Mouse (Mus musculus): ENCODE measurements around the gene Arid1b.
A peak's percentile ranks its signal among the peaks of the same experiment; 100 is the strongest.

Arid1b gene

GRCm38 (mm10) chr17:5321589-5322225 lies 327.6 kb downstream of the Arid1b start:
- DNase-seq (ENCODE audit: low spot score), result no peak

GRCm38 (mm10) chr17:5322594-5322993 lies 328.5 kb downstream of the Arid1b start:
- no peak for DNase-seq (ENCODE audit: low spot score)

- DNase-seq (ENCODE audit: low spot score), result no peak
Measured at GRCm38 (mm10) chr17:5323746-5324145, 329.6 kb downstream of the Arid1b start.

- DNase-seq (ENCODE audit: low spot score), result peak; percentile 27
Measured at GRCm38 (mm10) chr17:5324236-5324876, 330.2 kb downstream of the Arid1b start.

GRCm38 (mm10) chr17:5326689-5327088 lies 332.6 kb downstream of the Arid1b start:
- no peak for DNase-seq (ENCODE audit: low spot score)

- DNase-seq (ENCODE audit: low spot score), result no peak
Measured at GRCm38 (mm10) chr17:5327480-5328180, 333.5 kb downstream of the Arid1b start.

- DNase-seq (ENCODE audit: low spot score), result no peak
Measured at GRCm38 (mm10) chr17:5329478-5329877, 335.3 kb downstream of the Arid1b start.

GRCm38 (mm10) chr17:5330063-5330462 lies 335.9 kb downstream of the Arid1b start:
- DNase-seq (ENCODE audit: low spot score), result no peak

GRCm38 (mm10) chr17:5330644-5331043 lies 336.5 kb downstream of the Arid1b start:
- no peak for DNase-seq (ENCODE audit: low spot score)

GRCm38 (mm10) chr17:5331387-5331786 lies 337.3 kb downstream of the Arid1b start:
- no peak for DNase-seq (ENCODE audit: low spot score)

- DNase-seq (ENCODE audit: low spot score), result peak; percentile 44
Measured at GRCm38 (mm10) chr17:5334567-5334966, 340.4 kb downstream of the Arid1b start.

GRCm38 (mm10) chr17:5344426-5344825 lies 350.3 kb downstream of the Arid1b start:
- DNase-seq (ENCODE audit: low spot score), result no peak

GRCm38 (mm10) chr17:5345810-5346209 lies 351.7 kb downstream of the Arid1b start:
- DNase-seq (ENCODE audit: low spot score), result no peak

GRCm38 (mm10) chr17:5352901-5353300 lies 358.8 kb downstream of the Arid1b start:
- peak; percentile 26 for DNase-seq (ENCODE audit: low spot score)

GRCm38 (mm10) chr17:5360759-5361158 lies 366.6 kb downstream of the Arid1b start:
- no peak for DNase-seq (ENCODE audit: low spot score)

- DNase-seq (ENCODE audit: low spot score), result no peak
Measured at GRCm38 (mm10) chr17:5365992-5366398, 371.9 kb downstream of the Arid1b start.

- no peak for DNase-seq (ENCODE audit: low spot score)
Measured at GRCm38 (mm10) chr17:5371032-5371431, 376.9 kb downstream of the Arid1b start.

- DNase-seq (ENCODE audit: low spot score), result no peak
Measured at GRCm38 (mm10) chr17:5371521-5371920, 377.4 kb downstream of the Arid1b start.

GRCm38 (mm10) chr17:5372951-5373350 lies 378.8 kb downstream of the Arid1b start:
- no peak for DNase-seq (ENCODE audit: low spot score)

GRCm38 (mm10) chr17:5377151-5377929 lies 383.2 kb downstream of the Arid1b start:
- DNase-seq (ENCODE audit: low spot score), result no peak

GRCm38 (mm10) chr17:5377930-5378310 lies 383.8 kb downstream of the Arid1b start:
- DNase-seq (ENCODE audit: low spot score), result no peak

GRCm38 (mm10) chr17:5385694-5386093 lies 391.6 kb downstream of the Arid1b start:
- DNase-seq (ENCODE audit: low spot score), result no peak
